Mouse (Mus musculus) liver, postnatal 0 days (tissue): Measurements from ENCODE around the gene Wasf2.

Experiments
- CTCF ChIP-seq: sonication (generic); IDR thresholded peaks from 2 replicates; pipeline ENCODE4 v1.5.1; 2016; ENCODE audit warnings: antibody characterized with exemption, low read depth
- EP300 ChIP-seq: IDR thresholded peaks from 2 replicates; pipeline ENCODE4 v1.6.1; 2016; ENCODE audit warnings: antibody characterized with exemption, low read depth, mild to moderate bottlenecking

DNA sequence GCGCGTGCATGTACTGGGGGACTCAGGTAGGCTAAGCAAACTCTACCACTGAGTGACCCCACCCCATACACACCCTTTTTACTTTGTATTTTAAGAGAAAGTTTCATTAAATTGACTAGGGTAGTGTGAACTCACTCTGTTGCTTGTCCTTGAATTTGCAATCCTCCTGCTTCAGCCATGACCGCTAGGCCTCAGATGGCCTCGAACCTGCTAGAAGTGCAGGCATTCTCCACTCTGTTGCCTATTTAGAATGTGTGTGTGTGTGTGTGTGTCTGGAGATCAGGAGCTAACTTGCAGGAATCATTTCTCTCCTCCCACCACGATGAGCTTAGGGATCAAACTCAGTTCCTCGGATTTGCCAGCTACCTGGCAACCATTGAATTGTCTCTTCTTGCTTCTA is 10.7 kb upstream of the Wasf2 start:
- no peak for TF ChIP-seq CTCF
- no peak for TF ChIP-seq EP300
